Mouse (Mus musculus) myocyte (in vitro differentiated cells): ENCODE results near the gene Stk38.

ENCODE experiments used
- CEBPB ChIP-seq: IDR thresholded peaks from 2 replicates; pipeline ENCODE4 v1.6.1; 2011; ENCODE audit warnings: mild to moderate bottlenecking, moderate library complexity; ENCODE audit not compliant: poor library complexity, insufficient read depth, severe bottlenecking
- E2F4 ChIP-seq: IDR thresholded peaks from one replicate; pipeline ENCODE4 v1.6.1; 2011; ENCODE audit warnings: mild to moderate bottlenecking, control low read depth, moderate library complexity; ENCODE audit not compliant: insufficient read depth
- MAX ChIP-seq: IDR thresholded peaks from one replicate; pipeline ENCODE4 v1.6.1; 2011; ENCODE audit warnings: low read depth, mild to moderate bottlenecking, control low read depth
- MYOD1 ChIP-seq, 3 experiments: IDR thresholded peaks; one replicate each; pipeline ENCODE4 v1.6.1; 2011; ENCODE audit warnings: control low read depth in 2 of 3, low read depth in 2 of 3, mild to moderate bottlenecking in 2 of 3, moderate library complexity in 1 of 3; ENCODE audit not compliant: insufficient read length in 2 of 3, control insufficient read depth in 1 of 3
- MYOG ChIP-seq, 3 experiments: IDR thresholded peaks; one replicate each; pipeline ENCODE4 v1.6.1; 2011; ENCODE audit warnings: control low read depth in 2 of 3, low read depth in 2 of 3, mild to moderate bottlenecking in 2 of 3; ENCODE audit not compliant: insufficient read length in 2 of 3, control insufficient read depth in 1 of 3, insufficient read depth in 1 of 3
- POLR2A ChIP-seq: IDR thresholded peaks from one replicate; pipeline ENCODE4 v1.6.1; 2011; ENCODE audit warnings: low read depth, mild to moderate bottlenecking, control low read depth, moderate library complexity; ENCODE audit not compliant: insufficient read length
- POLR2AphosphoS2 ChIP-seq: IDR thresholded peaks from one replicate; pipeline ENCODE4 v1.6.1; 2011; ENCODE audit warnings: low read depth, control low read depth; ENCODE audit not compliant: insufficient read length
- REST ChIP-seq: IDR thresholded peaks from one replicate; pipeline ENCODE4 v1.6.1; 2011; ENCODE audit warnings: mild to moderate bottlenecking, control low read depth, moderate library complexity; ENCODE audit not compliant: insufficient read depth, insufficient read length
- SRF ChIP-seq: IDR thresholded peaks from one replicate; pipeline ENCODE4 v1.6.1; 2011; ENCODE audit warnings: low read depth; ENCODE audit not compliant: control insufficient read depth, insufficient read length
- TCF12 ChIP-seq: IDR thresholded peaks from one replicate; pipeline ENCODE4 v1.6.1; 2011; ENCODE audit warnings: mild to moderate bottlenecking, control low read depth; ENCODE audit not compliant: poor library complexity, insufficient read depth, severe bottlenecking
- TCF3 ChIP-seq: IDR thresholded peaks from one replicate; pipeline ENCODE4 v1.6.1; 2011; ENCODE audit warnings: low read depth, control low read depth; ENCODE audit not compliant: insufficient read length
- USF1 ChIP-seq: IDR thresholded peaks from one replicate; pipeline ENCODE4 v1.6.1; 2011; ENCODE audit warnings: low read depth, mild to moderate bottlenecking, control low read depth, moderate library complexity

DNA sequence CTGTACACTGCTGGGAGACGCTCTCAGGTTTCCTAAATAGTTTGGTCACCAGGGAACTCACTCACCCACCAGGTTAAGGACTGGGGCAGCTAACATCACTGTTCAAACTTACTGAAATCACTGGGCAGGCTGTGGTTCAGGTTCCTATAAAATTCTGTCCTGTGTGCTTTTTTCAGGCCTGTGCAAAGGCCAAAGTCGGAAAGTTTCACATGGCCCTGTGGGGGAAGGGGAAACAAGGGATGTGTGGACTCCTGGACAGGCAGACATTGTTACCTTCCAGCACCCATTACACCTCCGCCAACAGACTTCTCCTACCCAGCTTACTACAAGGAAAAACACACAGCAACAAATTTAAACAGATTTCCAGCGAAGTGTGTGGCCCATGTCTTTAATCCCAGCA is 28.7 kb downstream of the Stk38 start:
- TF ChIP-seq POLR2A (no peak), CEBPB (no peak), USF1 (no peak), TCF12 (no peak), MYOG (IDR thresholded peaks at IDR 0.05; ENCODE audit: control insufficient read depth in 1 of 3, insufficient read depth in 1 of 3, insufficient read length in 2 of 3, low read depth in 2 of 3) (no peak), POLR2AphosphoS2 (no peak), MAX (no peak), E2F4 (no peak), TCF3 (no peak), SRF (no peak), REST (no peak), MYOD1 (IDR thresholded peaks at IDR 0.05; ENCODE audit: control insufficient read depth in 1 of 3, insufficient read length in 2 of 3, low read depth in 2 of 3) (no peak)
